Mouse (Mus musculus) midbrain, embryonic 11.5 days (tissue): Measurements from ENCODE around the gene Col24a1. TPM values are rescaled to one million over a fixed set of nuclear protein-coding genes. Genes with fewer than 3 reads are reported as not detected.
"Not testable (repeated sequence)": the region's sequence is repeated elsewhere in the genome, so short reads cannot be mapped to it uniquely, and the experiment has no call there.

Experiments used
- ATAC-seq: fragments of 200-750 bp; cut with Nextera tagmentation; 2 replicates; pipeline ENCODE4 v1.8.0; 2017; ENCODE audit warnings: moderate TSS enrichment, moderate library complexity; ENCODE audit not compliant: low FRiP score
- DNase-seq: peaks from one replicate; pipeline ENCODE4 v3.0.0; 2015; ENCODE audit warnings: low spot score; ENCODE audit errors: missing footprints
- H3K27ac ChIP-seq: fragments of 300-500 bp; sonication (generic); 2 replicates; pipeline ENCODE4 v1.5.1; 2014; ENCODE audit warnings: low read depth, low read length
- H3K27me3 ChIP-seq: fragments of 300-500 bp; sonication (generic); 2 replicates; pipeline ENCODE4 v1.6.1; 2014; ENCODE audit warnings: mild to moderate bottlenecking, low read length, moderate library complexity, mixed read lengths; ENCODE audit not compliant: control insufficient read depth, insufficient read depth
- H3K36me3 ChIP-seq: fragments of 300-500 bp; sonication (generic); 2 replicates; pipeline ENCODE4 v1.6.1; 2014; ENCODE audit warnings: mild to moderate bottlenecking, low read length, moderate library complexity, mixed read lengths; ENCODE audit not compliant: control insufficient read depth, insufficient read depth
- H3K4me1 ChIP-seq: fragments of 300-500 bp; sonication (generic); 2 replicates; pipeline ENCODE4 v1.6.1; 2014; ENCODE audit warnings: low read length; ENCODE audit not compliant: control insufficient read depth, insufficient read depth
- H3K4me2 ChIP-seq: fragments of 300-500 bp; sonication (generic); 2 replicates; pipeline ENCODE4 v1.6.1; 2014; ENCODE audit warnings: mild to moderate bottlenecking, moderate library complexity
- H3K4me3 ChIP-seq: fragments of 300-500 bp; sonication (generic); 2 replicates; pipeline ENCODE4 v1.5.1; 2014; ENCODE audit warnings: low read depth, low read length
- H3K9ac ChIP-seq: fragments of 300-500 bp; sonication (generic); 2 replicates; pipeline ENCODE4 v1.6.1; 2014; ENCODE audit warnings: low read length
- H3K9me3 ChIP-seq: fragments of 300-500 bp; sonication (generic); 2 replicates; pipeline ENCODE4 v1.6.1; 2016; ENCODE audit warnings: low read length; ENCODE audit not compliant: control insufficient read depth
- WGBS: fragments of 180-500 bp; shearing (Covaris S2); extraction: QIAGEN DNeasy Blood & Tissue Kit; methylation state at CpG from one replicate; pipeline ENCODE4 v1.1.7; 2014; 5-methylcytosine and 5-hydroxymethylcytosine counted together
- polyA plus RNA-seq: library from polyadenylated mRNA; unstranded; fragments of >200 nt; fragmentation: Nextera tagmentation; extraction: Ambion mirVana; gene quantifications from 2 replicates; pipeline ENCODE4 v1.2.1, GENCODE M21; 2014

Col24a1 gene
- polyA plus RNA-seq, 1 experiment from 2014 or later = 0.38 TPM

- Histone ChIP-seq H3K27me3 (no peaks in the 10 kb centered on the region), H3K9me3 (no peaks in the 10 kb centered on the region), H3K27ac (no peak overlapping the region), H3K36me3 (no peaks in the 10 kb centered on the region), H3K4me3 (no peak overlapping the region), H3K9ac (no peak overlapping the region), H3K4me2 (no peak overlapping the region), H3K4me1 (no peaks in the 10 kb centered on the region)
- no peak for ATAC-seq
- DNase-seq = no peak
- 86% methylated on average over 9 of the region's 9 CpGs for WGBS
Measured at GRCm38 (mm10) chr3:145417809-145418208, 125.5 kb downstream of the Col24a1 start.

- Histone ChIP-seq H3K4me2 (no peak overlapping the region), H3K4me3 (no peak overlapping the region), H3K9ac (no peak overlapping the region), H3K27ac (no peak overlapping the region), H3K4me1 (no peaks in the 10 kb centered on the region), H3K36me3 (no peaks in the 10 kb centered on the region), H3K27me3 (no peaks in the 10 kb centered on the region), H3K9me3 (no peaks in the 10 kb centered on the region)
- DNase-seq (no peak), ATAC-seq (no peak)
- 74% methylated on average over 2 of the region's 2 CpGs for WGBS
Measured at GRCm38 (mm10) chr3:145420421-145420820, 128.1 kb downstream of the Col24a1 start.

GRCm38 (mm10) chr3:145422044-145422443 lies 129.8 kb downstream of the Col24a1 start:
- no peaks in the 10 kb centered on the region for H3K4me1 ChIP-seq
- no peaks in the 10 kb centered on the region for H3K9me3 ChIP-seq
- DNase-seq = no peak
- H3K27ac ChIP-seq = no peak overlapping the region
- no peaks in the 10 kb centered on the region for H3K27me3 ChIP-seq
- ATAC-seq = no peak
- no peak overlapping the region for H3K4me3 ChIP-seq
- H3K9ac ChIP-seq = no peak overlapping the region
- no peaks in the 10 kb centered on the region for H3K36me3 ChIP-seq
- 89% methylated on average over 3 of the region's 3 CpGs for WGBS
- no peak overlapping the region for H3K4me2 ChIP-seq

- Histone ChIP-seq H3K4me1 (no peaks in the 10 kb centered on the region), H3K36me3 (no peaks in the 10 kb centered on the region), H3K9me3 (no peaks in the 10 kb centered on the region), H3K27me3 (no peaks in the 10 kb centered on the region), H3K27ac (no peak overlapping the region), H3K4me3 (no peak overlapping the region), H3K4me2 (no peak overlapping the region), H3K9ac (no peak overlapping the region)
- DNase-seq = no peak
- ATAC-seq = no peak
- 88% methylated on average over 7 of the region's 7 CpGs for WGBS
Measured at GRCm38 (mm10) chr3:145438352-145438751, 146.1 kb downstream of the Col24a1 start.

- WGBS = 86% methylated on average over 7 of the region's 7 CpGs
- Histone ChIP-seq H3K36me3 (no peaks in the 10 kb centered on the region), H3K4me3 (no peak overlapping the region), H3K9me3 (no peaks in the 10 kb centered on the region), H3K9ac (no peak overlapping the region), H3K4me1 (no peaks in the 10 kb centered on the region), H3K27ac (no peak overlapping the region), H3K27me3 (no peaks in the 10 kb centered on the region), H3K4me2 (no peak overlapping the region)
- DNase-seq = no peak
- ATAC-seq = no peak
Measured at GRCm38 (mm10) chr3:145439086-145439485, 146.8 kb downstream of the Col24a1 start.

- no peak overlapping the region for H3K4me2 ChIP-seq
- H3K9me3 ChIP-seq = no peaks in the 10 kb centered on the region
- H3K4me3 ChIP-seq = no peak overlapping the region
- no peak overlapping the region for H3K27ac ChIP-seq
- no peaks in the 10 kb centered on the region for H3K27me3 ChIP-seq
- ATAC-seq (no peak), DNase-seq (no peak)
- H3K4me1 ChIP-seq = no peaks in the 10 kb centered on the region
- H3K36me3 ChIP-seq = no peaks in the 10 kb centered on the region
- WGBS = 83% methylated on average over 1 of the region's 1 CpGs
- H3K9ac ChIP-seq = no peak overlapping the region
Measured at GRCm38 (mm10) chr3:145440993-145441392, 148.7 kb downstream of the Col24a1 start.

- 81% methylated on average over 1 of the region's 1 CpGs for WGBS
- H3K4me1 ChIP-seq = no peaks in the 10 kb centered on the region
- H3K4me3 ChIP-seq = no peak overlapping the region
- no peak for DNase-seq
- H3K9ac ChIP-seq = no peak overlapping the region
- ATAC-seq = peak; percentile 65; the same call in 1 of the 2 replicates
- H3K27ac ChIP-seq = no peak overlapping the region
- H3K4me2 ChIP-seq = no peak overlapping the region
- H3K9me3 ChIP-seq = no peaks in the 10 kb centered on the region
- H3K27me3 ChIP-seq = no peaks in the 10 kb centered on the region
- H3K36me3 ChIP-seq = no peaks in the 10 kb centered on the region
Measured at GRCm38 (mm10) chr3:145442268-145442667, 150.0 kb downstream of the Col24a1 start.

GRCm38 (mm10) chr3:145443167-145443566 lies 150.9 kb downstream of the Col24a1 start:
- not testable (repeated sequence) for H3K4me3 ChIP-seq

GRCm38 (mm10) chr3:145457039-145457438 lies 164.8 kb downstream of the Col24a1 start:
- no peak for ATAC-seq
- H3K4me2 ChIP-seq = no peak overlapping the region
- no peak for DNase-seq
- H3K36me3 ChIP-seq = no peaks in the 10 kb centered on the region
- H3K4me1 ChIP-seq = no peaks in the 10 kb centered on the region
- no peaks in the 10 kb centered on the region for H3K27me3 ChIP-seq
- WGBS = 72% methylated on average over 5 of the region's 5 CpGs
- H3K27ac ChIP-seq = no peak overlapping the region
- no peaks in the 10 kb centered on the region for H3K9me3 ChIP-seq
- no peak overlapping the region for H3K9ac ChIP-seq
- no peak overlapping the region for H3K4me3 ChIP-seq

More at GRCm38 (mm10) chr3:145443167-145443566, 150.9 kb downstream of the Col24a1 start:
- not testable (repeated sequence) for H3K27ac ChIP-seq, DNase-seq, ATAC-seq, H3K36me3 ChIP-seq, H3K9ac ChIP-seq, H3K4me2 ChIP-seq, H3K9me3 ChIP-seq, H3K27me3 ChIP-seq, H3K4me1 ChIP-seq
- WGBS = 40% methylated on average over 6 of the region's 6 CpGs

GRCm38 (mm10) chr3:145462351-145462750 lies 170.1 kb downstream of the Col24a1 start:
- Histone ChIP-seq H3K27ac (no peak overlapping the region), H3K36me3 (no peaks in the 10 kb centered on the region), H3K9ac (no peak overlapping the region), H3K27me3 (no peaks in the 10 kb centered on the region), H3K4me1 (no peaks in the 10 kb centered on the region), H3K4me3 (no peak overlapping the region), H3K9me3 (no peaks in the 10 kb centered on the region), H3K4me2 (no peak overlapping the region)
- 82% methylated on average over 7 of the region's 7 CpGs for WGBS
- DNase-seq (no peak), ATAC-seq (no peak)
